Mouse (Mus musculus): ENCODE data around the gene Pde9a. TPM values are rescaled to one million over a fixed set of nuclear protein-coding genes. Genes with fewer than 3 reads are reported as not detected.
"Not testable (repeated sequence)": the region's sequence is repeated elsewhere in the genome, so short reads cannot be mapped to it uniquely, and the experiment has no call there.

Pde9a gene
- polyA plus RNA-seq (2011; ENCODE audit: insufficient read length, low read depth, missing spikeins): 0.97 and 3.4 TPM in 2 replicates

GRCm38 (mm10) chr17:31385671-31386665 lies at the start of gene Pde9a:
Gene Pde9a, plus strand, starts transcription at chr17:31386210.
- peak within 1 kb of the TSS; percentile 61 for H3K4me3 ChIP-seq (ENCODE audit: insufficient read depth, low read length)
- no peaks in the 10 kb centered on the region for H3K4me1 ChIP-seq (ENCODE audit: control insufficient read depth, insufficient read depth, low read length)
- H3K27ac ChIP-seq (ENCODE audit: insufficient read depth, low read length): no peak within 1 kb of the TSS
- no peak for TF ChIP-seq POLR2A (IDR thresholded peaks at IDR 0.05; ENCODE audit: low read depth, low read length)
- no peak for TF ChIP-seq CTCF (IDR thresholded peaks at IDR 0.05; ENCODE audit: borderline replicate concordance, insufficient read depth, low read length)

- H3K27ac ChIP-seq (ENCODE audit: insufficient read depth, low read length): no peak overlapping the region
- H3K4me1 ChIP-seq (ENCODE audit: control insufficient read depth, insufficient read depth, low read length): no peaks in the 10 kb centered on the region
- H3K4me3 ChIP-seq (ENCODE audit: insufficient read depth, low read length): no peak overlapping the region
- no peak for TF ChIP-seq POLR2A (IDR thresholded peaks at IDR 0.05; ENCODE audit: low read depth, low read length)
Observed at GRCm38 (mm10) chr17:31339769-31340168, 46.2 kb upstream of the Pde9a start.

- no peak overlapping the region for H3K27ac ChIP-seq (ENCODE audit: insufficient read depth, low read length)
- TF ChIP-seq CTCF (IDR thresholded peaks at IDR 0.05; ENCODE audit: borderline replicate concordance, insufficient read depth, low read length) (no peak), POLR2A (IDR thresholded peaks at IDR 0.05; ENCODE audit: low read depth, low read length) (no peak)
Observed at GRCm38 (mm10) chr17:31342191-31342590, 43.8 kb upstream of the Pde9a start.

GRCm38 (mm10) chr17:31344172-31344801 lies 41.7 kb upstream of the Pde9a start:
- Histone ChIP-seq H3K4me3 (ENCODE audit: insufficient read depth, low read length) (no peak overlapping the region), H3K4me1 (ENCODE audit: control insufficient read depth, insufficient read depth, low read length) (no peaks in the 10 kb centered on the region), H3K27ac (ENCODE audit: insufficient read depth, low read length) (no peak overlapping the region)
- TF ChIP-seq CTCF (IDR thresholded peaks at IDR 0.05; ENCODE audit: borderline replicate concordance, insufficient read depth, low read length): peak; percentile 52; the same call in 1 of the 2 replicates
- no peak for TF ChIP-seq POLR2A (IDR thresholded peaks at IDR 0.05; ENCODE audit: low read depth, low read length)

More at GRCm38 (mm10) chr17:31342191-31342590, 43.8 kb upstream of the Pde9a start:
- no peak overlapping the region for H3K4me3 ChIP-seq (ENCODE audit: insufficient read depth, low read length)
- H3K4me1 ChIP-seq (ENCODE audit: control insufficient read depth, insufficient read depth, low read length): no peaks in the 10 kb centered on the region

- Histone ChIP-seq H3K27ac (ENCODE audit: insufficient read depth, low read length) (no peak overlapping the region), H3K4me1 (ENCODE audit: control insufficient read depth, insufficient read depth, low read length) (no peaks in the 10 kb centered on the region), H3K4me3 (ENCODE audit: insufficient read depth, low read length) (no peak overlapping the region)
- TF ChIP-seq CTCF (IDR thresholded peaks at IDR 0.05; ENCODE audit: borderline replicate concordance, insufficient read depth, low read length) (no peak), POLR2A (IDR thresholded peaks at IDR 0.05; ENCODE audit: low read depth, low read length) (no peak)
Observed at GRCm38 (mm10) chr17:31344816-31345215, 41.2 kb upstream of the Pde9a start.

GRCm38 (mm10) chr17:31348129-31348528 lies 37.9 kb upstream of the Pde9a start:
- no peak for TF ChIP-seq CTCF (IDR thresholded peaks at IDR 0.05; ENCODE audit: borderline replicate concordance, insufficient read depth, low read length)
- no peak for TF ChIP-seq POLR2A (IDR thresholded peaks at IDR 0.05; ENCODE audit: low read depth, low read length)

GRCm38 (mm10) chr17:31349388-31349787 lies 36.6 kb upstream of the Pde9a start:
- TF ChIP-seq CTCF (IDR thresholded peaks at IDR 0.05; ENCODE audit: borderline replicate concordance, insufficient read depth, low read length) (no peak), POLR2A (IDR thresholded peaks at IDR 0.05; ENCODE audit: low read depth, low read length) (no peak)
- no peak overlapping the region for H3K4me3 ChIP-seq (ENCODE audit: insufficient read depth, low read length)
- no peaks in the 10 kb centered on the region for H3K4me1 ChIP-seq (ENCODE audit: control insufficient read depth, insufficient read depth, low read length)
- no peak overlapping the region for H3K27ac ChIP-seq (ENCODE audit: insufficient read depth, low read length)

More at GRCm38 (mm10) chr17:31348129-31348528, 37.9 kb upstream of the Pde9a start:
- Histone ChIP-seq H3K4me1 (ENCODE audit: control insufficient read depth, insufficient read depth, low read length) (no peaks in the 10 kb centered on the region), H3K27ac (ENCODE audit: insufficient read depth, low read length) (no peak overlapping the region), H3K4me3 (ENCODE audit: insufficient read depth, low read length) (no peak overlapping the region)

GRCm38 (mm10) chr17:31351984-31352383 lies 34.0 kb upstream of the Pde9a start:
- Histone ChIP-seq H3K27ac (ENCODE audit: insufficient read depth, low read length) (no peak overlapping the region), H3K4me1 (ENCODE audit: control insufficient read depth, insufficient read depth, low read length) (no peaks in the 10 kb centered on the region), H3K4me3 (ENCODE audit: insufficient read depth, low read length) (no peak overlapping the region)
- TF ChIP-seq POLR2A (IDR thresholded peaks at IDR 0.05; ENCODE audit: low read depth, low read length): no peak
- no peak for TF ChIP-seq CTCF (IDR thresholded peaks at IDR 0.05; ENCODE audit: borderline replicate concordance, insufficient read depth, low read length)

GRCm38 (mm10) chr17:31353255-31353654 lies 32.8 kb upstream of the Pde9a start:
- TF ChIP-seq POLR2A (IDR thresholded peaks at IDR 0.05; ENCODE audit: low read depth, low read length) (no peak), CTCF (IDR thresholded peaks at IDR 0.05; ENCODE audit: borderline replicate concordance, insufficient read depth, low read length) (no peak)
- no peak overlapping the region for H3K4me3 ChIP-seq (ENCODE audit: insufficient read depth, low read length)

GRCm38 (mm10) chr17:31354684-31355083 lies 31.3 kb upstream of the Pde9a start:
- H3K27ac ChIP-seq (ENCODE audit: insufficient read depth, low read length); H3K4me1 ChIP-seq (ENCODE audit: control insufficient read depth, insufficient read depth, low read length); H3K4me3 ChIP-seq (ENCODE audit: insufficient read depth, low read length): not testable (repeated sequence)

More at GRCm38 (mm10) chr17:31353255-31353654, 32.8 kb upstream of the Pde9a start:
- Histone ChIP-seq H3K27ac (ENCODE audit: insufficient read depth, low read length) (no peak overlapping the region), H3K4me1 (ENCODE audit: control insufficient read depth, insufficient read depth, low read length) (no peaks in the 10 kb centered on the region)
